Mouse (Mus musculus) common myeloid progenitor, adult 5-6 weeks (primary cell): ENCODE measurements around the gene Thy1. TPM values are rescaled to one million over a fixed set of nuclear protein-coding genes. Genes with fewer than 3 reads are reported as not detected.

Experiments
- total RNA-seq: library from RNA; stranded (forward); fragments of 200-1000, 187-1606 nt; gene quantifications from 2 replicates; pipeline ENCODE4 v1.2.3, GENCODE M21; 2017

Gene Thy1
- total RNA-seq, 1 experiment from 2014 or later: 0.78 TPM

Other genes starting within 250 kb of the Thy1 start
- gene Usp2, start 23.6 kb downstream of the Thy1 start, total RNA-seq: 3.8 and 5.0 TPM in 2 replicates
- gene Mfrp, start 58.3 kb downstream of the Thy1 start, total RNA-seq: not detected in 2 replicates
- gene C1qtnf5, start 63.9 kb downstream of the Thy1 start, total RNA-seq: not detected in 2 replicates
- gene Gm49380, start 70.1 kb downstream of the Thy1 start, total RNA-seq: not detected in 2 replicates
- 19.3 and 21.8 TPM in 2 replicates for gene Rnf26, start 70.1 kb downstream of the Thy1 start, total RNA-seq
- gene Mcam, start 91.1 kb downstream of the Thy1 start, total RNA-seq: 0.15 and 2.6 TPM in 2 replicates
- 27.7 and 32.7 TPM in 2 replicates for gene Cbl, start 190.7 kb downstream of the Thy1 start, total RNA-seq
- not detected in 2 replicates for gene Ccdc153, start 197.3 kb downstream of the Thy1 start, total RNA-seq
- gene Pdzd3, start 208.1 kb downstream of the Thy1 start, total RNA-seq: 0.58 TPM in 1 of 2 replicates, not detected in the other
- 1.6 and 3.4 TPM in 2 replicates for gene Nlrx1, start 225.2 kb downstream of the Thy1 start, total RNA-seq
- 4.2 and 4.8 TPM in 2 replicates for gene Abcg4, start 245.2 kb downstream of the Thy1 start, total RNA-seq